Mouse (Mus musculus): ENCODE results near the gene Ifi202b.
A peak's percentile ranks its signal among the peaks of the same experiment; 100 is the strongest.
"Not testable (repeated sequence)": the region's sequence is repeated elsewhere in the genome, so short reads cannot be mapped to it uniquely, and the experiment has no call there.

Ifi202b gene

GRCm38 (mm10) chr1:173982694-173983305, at the start of gene Ifi202b:
Gene Ifi202b, minus strand, starts transcription at chr1:173982744.
- not testable (repeated sequence) for DNase-seq (ENCODE audit: low read depth)

- no peak for DNase-seq (ENCODE audit: low read depth)
Observed at GRCm38 (mm10) chr1:174031698-174032097, 49.2 kb upstream of the Ifi202b start, which contains the start of gene Ifi205. Gene Ifi205, minus strand, starts transcription at chr1:174031810.

GRCm38 (mm10) chr1:174007050-174007449, 24.5 kb upstream of the Ifi202b start:
- not testable (repeated sequence) for DNase-seq (ENCODE audit: low read depth)

- DNase-seq (ENCODE audit: low read depth), result not testable (repeated sequence)
Observed at GRCm38 (mm10) chr1:174004352-174005109, 22.0 kb upstream of the Ifi202b start.

- no peak for DNase-seq (ENCODE audit: low read depth)
Observed at GRCm38 (mm10) chr1:173995003-173995402, 12.5 kb upstream of the Ifi202b start.

- DNase-seq (ENCODE audit: low read depth), result not testable (repeated sequence)
Observed at GRCm38 (mm10) chr1:173981038-173981437, 1.5 kb downstream of the Ifi202b start.

GRCm38 (mm10) chr1:173977622-173978021, 4.9 kb downstream of the Ifi202b start:
- peak; percentile 41 for DNase-seq (ENCODE audit: low read depth)

GRCm38 (mm10) chr1:173973111-173973510, 9.4 kb downstream of the Ifi202b start:
- no peak for DNase-seq (ENCODE audit: low read depth)

GRCm38 (mm10) chr1:173961491-173961890, 21.1 kb downstream of the Ifi202b start:
- not testable (repeated sequence) for DNase-seq (ENCODE audit: low read depth)

GRCm38 (mm10) chr1:173959998-173960397, 22.5 kb downstream of the Ifi202b start:
- DNase-seq (ENCODE audit: low read depth), result not testable (repeated sequence)

GRCm38 (mm10) chr1:173955839-173956527, 26.6 kb downstream of the Ifi202b start:
- DNase-seq (ENCODE audit: low read depth), result not testable (repeated sequence)

- DNase-seq (ENCODE audit: low read depth), result no peak
Observed at GRCm38 (mm10) chr1:173955071-173955796, 27.3 kb downstream of the Ifi202b start.

GRCm38 (mm10) chr1:173953563-173953962, 29.0 kb downstream of the Ifi202b start:
- no peak for DNase-seq (ENCODE audit: low read depth)

- DNase-seq (ENCODE audit: low read depth), result peak; percentile 68
Observed at GRCm38 (mm10) chr1:173949044-173949443, 33.5 kb downstream of the Ifi202b start.

- peak; percentile 40 for DNase-seq (ENCODE audit: low read depth)
Observed at GRCm38 (mm10) chr1:173942780-173943066, 39.8 kb downstream of the Ifi202b start.

- DNase-seq (ENCODE audit: low read depth), result peak; percentile 38
Observed at GRCm38 (mm10) chr1:173941924-173942779, 40.4 kb downstream of the Ifi202b start, which contains the start of the genes Mndal and Ifi203. Gene Mndal, minus strand, starts transcription at chr1:173942491. Gene Ifi203, minus strand, starts transcription at chr1:173942672.

- DNase-seq (ENCODE audit: low read depth), result not testable (repeated sequence)
Observed at GRCm38 (mm10) chr1:173941522-173941921, 41.0 kb downstream of the Ifi202b start.

GRCm38 (mm10) chr1:173919279-173919678, 63.3 kb downstream of the Ifi202b start:
- not testable (repeated sequence) for DNase-seq (ENCODE audit: low read depth)

GRCm38 (mm10) chr1:173914559-173914958, 68.0 kb downstream of the Ifi202b start:
- no peak for DNase-seq (ENCODE audit: low read depth)

GRCm38 (mm10) chr1:173913256-173913791, 69.2 kb downstream of the Ifi202b start:
- peak; percentile 8 for DNase-seq (ENCODE audit: low read depth)
